Mouse (Mus musculus) ES-E14 (cell line): ENCODE results near the gene Elmo3.

Source experiments
- MAFK ChIP-seq: IDR thresholded peaks from 2 replicates; pipeline ENCODE4 v1.6.1; 2014; ENCODE audit warnings: mild to moderate bottlenecking, low read depth, low read length, inconsistent platforms; ENCODE audit not compliant: insufficient read depth
- ZNF384 ChIP-seq: IDR thresholded peaks from 2 replicates; pipeline ENCODE4 v1.6.1; 2012; ENCODE audit warnings: low read depth, low read length, inconsistent platforms

DNA sequence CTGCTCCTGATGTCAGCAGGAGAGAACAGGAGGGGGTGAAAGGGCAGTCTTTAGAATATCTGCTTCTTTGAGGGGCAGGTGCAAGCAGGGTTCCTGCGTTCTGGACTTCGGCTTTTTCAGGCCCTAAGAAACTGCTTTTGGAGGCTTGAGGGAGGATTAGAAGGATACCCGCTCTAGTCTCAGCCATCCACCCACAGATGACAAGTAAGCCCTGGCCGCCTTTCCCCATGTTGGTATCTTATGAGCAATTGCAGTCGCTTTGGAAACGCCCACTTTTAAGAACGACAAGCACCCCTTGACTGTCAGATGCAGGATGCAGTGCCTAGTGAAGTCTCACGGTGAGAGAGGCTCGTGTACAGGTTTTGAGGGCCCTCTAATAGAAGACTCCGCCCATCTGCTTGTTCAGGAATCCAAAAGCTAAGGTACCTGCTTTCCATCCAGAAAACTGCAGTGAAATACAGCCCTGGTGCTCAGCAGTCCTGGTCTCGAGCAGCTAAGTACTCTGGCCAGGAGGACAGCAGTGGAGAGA is 13.3 kb downstream of the Elmo3 start:
- no peak for TF ChIP-seq MAFK
- TF ChIP-seq ZNF384 = no peak
